Mouse (Mus musculus) inflammation-experienced regulatory T-cells, adult 6 months (primary cell): ENCODE measurements around the gene Tet2. TPM values are rescaled to one million over a fixed set of nuclear protein-coding genes. Genes with fewer than 3 reads are reported as not detected.
"Not testable (repeated sequence)": the region's sequence is repeated elsewhere in the genome, so short reads cannot be mapped to it uniquely, and the experiment has no call there.

Experiments used
- ATAC-seq: one replicate; pipeline ENCODE4 v1.8.0; 2017
- polyA plus RNA-seq, 3 experiments: library from polyadenylated mRNA; unstranded; fragments of 100-300 nt; shearing (Covaris generic); gene quantifications; one replicate each; pipeline ENCODE4 v1.2.1; 2017

The Tet2 gene
- polyA plus RNA-seq, 3 experiments from 2014 or later: 32.8 to 63.9 (median 50.7) TPM

GRCm38 (mm10) chr3:133548613-133549012 is 3.7 kb upstream of the Tet2 start:
- ATAC-seq: no peak

DNA sequence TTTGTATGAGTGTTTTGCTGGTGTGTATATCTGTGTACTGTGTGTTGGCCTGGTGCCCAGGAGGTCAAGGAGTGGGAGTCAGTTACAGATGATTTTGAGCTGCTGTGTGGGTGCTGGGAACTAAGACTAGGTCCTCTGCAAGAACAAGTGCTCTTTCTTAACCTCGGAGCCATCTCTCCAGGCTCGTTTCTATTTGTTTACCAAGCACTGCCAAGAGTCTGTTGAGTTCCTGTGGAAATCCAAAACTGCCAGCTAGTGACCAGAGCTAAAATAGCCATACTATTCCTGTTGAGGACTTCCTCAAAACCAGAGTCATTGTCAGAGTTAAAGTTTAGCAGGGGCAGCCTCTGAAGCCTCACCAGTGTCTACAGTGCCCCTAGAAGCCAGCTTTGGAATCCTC is 1.9 kb upstream of the Tet2 start:
- no peak for ATAC-seq

DNA sequence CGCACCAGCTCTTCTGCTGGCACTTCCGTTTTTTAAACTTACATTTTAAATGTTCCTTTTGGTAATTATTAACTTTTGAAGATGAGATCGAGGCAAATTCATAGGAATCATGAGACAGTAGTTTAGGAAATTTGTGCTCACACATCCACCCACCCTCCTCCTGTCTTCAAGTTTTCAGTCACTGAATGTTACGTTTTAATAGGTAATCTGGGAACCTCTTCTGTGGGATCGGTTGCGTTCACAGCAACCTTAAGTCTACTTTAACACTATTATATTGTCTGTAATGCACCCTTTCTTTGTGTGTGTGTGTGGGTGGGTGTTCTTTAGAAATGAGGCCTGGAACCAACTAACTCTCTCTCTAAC is 346 bp upstream of the Tet2 start:
- no peak for ATAC-seq

GRCm38 (mm10) chr3:133544131-133544550 is 798 bp downstream of the Tet2 start:
- ATAC-seq: peak; percentile 88

- peak; percentile 5 for ATAC-seq
Measured at GRCm38 (mm10) chr3:133543101-133544020, 1.6 kb downstream of the Tet2 start.

- ATAC-seq: no peak
Measured at GRCm38 (mm10) chr3:133542084-133542483, 2.9 kb downstream of the Tet2 start.

- ATAC-seq: no peak
Measured at GRCm38 (mm10) chr3:133541000-133541399, 3.9 kb downstream of the Tet2 start.

DNA sequence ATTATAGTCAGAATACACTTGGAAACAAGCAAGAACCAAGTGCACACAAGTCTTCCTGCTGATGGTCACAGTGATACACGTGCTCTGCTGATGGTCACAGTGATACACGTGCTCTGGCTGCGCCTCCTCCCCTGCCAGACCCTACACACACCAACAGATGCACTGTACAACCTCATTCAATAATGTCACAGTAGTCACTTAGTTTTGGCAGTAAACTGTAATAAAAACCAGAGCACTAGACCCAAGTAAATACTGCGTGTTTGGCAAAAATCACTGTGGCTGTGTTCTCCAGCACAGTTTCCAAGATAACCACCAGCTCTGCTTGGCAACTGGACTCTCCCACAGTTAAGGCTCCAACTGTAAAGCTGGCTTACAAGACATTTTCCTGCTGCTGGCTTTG is 4.9 kb downstream of the Tet2 start:
- no peak for ATAC-seq

DNA sequence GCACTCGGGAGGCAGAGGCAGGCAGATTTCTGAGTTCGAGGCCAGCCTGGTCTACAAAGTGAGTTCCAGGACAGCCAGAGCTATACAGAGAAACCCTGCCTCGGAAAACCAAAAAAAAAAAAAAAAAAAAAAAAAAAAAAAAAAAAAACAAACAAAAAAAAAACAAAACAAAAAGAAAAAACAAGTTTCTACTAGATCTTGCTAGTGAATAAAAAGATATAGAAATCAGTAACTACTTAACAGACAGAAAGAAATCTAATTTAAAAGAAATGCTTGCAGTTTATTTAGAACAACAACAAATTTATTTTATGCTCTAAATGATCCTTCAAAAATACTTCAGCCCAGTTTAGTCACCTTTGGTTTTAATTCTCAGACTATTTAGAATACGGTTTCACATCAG is 6.4 kb downstream of the Tet2 start:
- ATAC-seq: not testable (repeated sequence)

GRCm38 (mm10) chr3:133535644-133536043 is 9.3 kb downstream of the Tet2 start:
- no peak for ATAC-seq

- no peak for ATAC-seq
Measured at GRCm38 (mm10) chr3:133534066-133534465, 10.9 kb downstream of the Tet2 start.

GRCm38 (mm10) chr3:133533272-133533995 is 11.5 kb downstream of the Tet2 start:
- no peak for ATAC-seq

DNA sequence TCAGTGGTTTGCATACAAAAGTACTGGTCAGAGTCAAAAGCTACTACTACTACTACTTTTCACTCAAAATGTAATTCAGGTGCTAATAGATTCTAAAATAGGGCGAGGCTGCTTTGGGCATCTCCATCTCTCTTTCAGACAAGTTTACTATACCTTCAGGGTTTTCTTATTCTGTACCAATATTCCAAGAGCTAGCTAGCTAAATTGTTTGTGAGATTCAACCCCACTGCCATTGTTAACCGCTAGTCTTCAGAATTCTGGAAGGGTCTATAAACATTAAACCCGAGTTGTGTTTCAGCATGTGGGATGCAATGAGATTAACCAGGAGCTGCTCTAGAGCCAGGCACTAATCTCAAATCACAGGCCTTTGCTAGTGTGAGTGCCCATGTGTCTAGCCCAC is 12.1 kb downstream of the Tet2 start:
- no peak for ATAC-seq

GRCm38 (mm10) chr3:133532252-133532651 is 12.7 kb downstream of the Tet2 start:
- no peak for ATAC-seq

DNA sequence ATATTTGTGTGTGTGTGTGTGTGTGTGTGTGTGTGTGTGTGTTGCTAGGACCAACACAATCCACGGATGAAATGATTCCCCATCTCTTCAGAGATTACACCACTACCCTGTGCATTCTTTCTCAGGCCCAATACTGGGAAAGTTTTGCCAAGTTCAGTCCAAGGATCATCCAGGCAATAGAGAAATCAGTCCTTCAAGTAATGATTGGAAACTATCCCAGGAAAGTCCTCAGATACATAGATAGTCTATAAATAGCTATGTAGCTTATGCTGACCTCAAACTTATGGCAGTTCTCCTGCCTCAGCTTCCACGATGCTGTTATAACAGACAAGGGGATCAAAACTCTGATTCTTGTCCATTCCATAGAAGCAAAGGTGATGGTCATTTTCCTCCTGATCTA is 13.8 kb downstream of the Tet2 start:
- no peak for ATAC-seq

DNA sequence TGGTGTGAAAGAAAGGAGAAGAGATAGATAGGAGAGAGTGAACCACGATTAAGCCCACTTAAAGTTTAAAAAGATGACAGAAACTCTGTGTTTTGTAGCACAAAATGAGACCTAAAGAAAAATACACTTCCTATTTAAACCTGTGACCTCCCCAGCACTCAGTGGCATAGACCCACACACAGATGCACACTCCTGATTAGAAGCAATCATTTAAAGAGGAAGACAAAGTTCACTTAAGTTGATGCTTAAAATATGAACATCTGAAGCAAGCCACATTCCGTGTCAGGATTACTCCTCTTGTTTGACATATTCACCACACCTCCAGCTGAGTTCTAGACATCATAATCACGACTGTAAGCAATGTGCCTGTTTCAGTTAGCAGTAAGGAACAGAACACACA is 14.3 kb downstream of the Tet2 start:
- no peak for ATAC-seq

GRCm38 (mm10) chr3:133526119-133526723 is 18.7 kb downstream of the Tet2 start:
- ATAC-seq: peak; percentile 70

DNA sequence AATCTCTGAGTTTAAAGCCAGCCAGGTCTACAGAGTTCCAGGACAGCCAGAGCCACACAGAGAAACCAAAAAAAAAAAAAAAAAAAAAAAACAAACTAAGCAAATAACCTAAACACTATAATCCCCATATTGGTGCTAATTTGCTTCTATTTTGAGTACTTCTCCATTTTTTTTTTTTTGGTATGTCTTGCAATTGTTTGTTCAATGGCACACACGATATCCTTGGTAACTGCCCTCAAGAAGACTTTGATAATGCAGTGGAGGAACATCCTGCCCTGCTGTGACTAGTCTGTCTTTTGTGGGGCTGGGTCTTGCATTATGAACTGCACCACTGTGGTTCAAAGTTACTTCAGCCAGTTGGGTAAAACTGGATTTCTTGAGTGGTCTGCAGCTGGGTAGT is 19.4 kb downstream of the Tet2 start:
- no peak for ATAC-seq

GRCm38 (mm10) chr3:133524341-133525050 is 20.4 kb downstream of the Tet2 start:
- ATAC-seq: no peak

GRCm38 (mm10) chr3:133523191-133523590 is 21.7 kb downstream of the Tet2 start:
- ATAC-seq: no peak

DNA sequence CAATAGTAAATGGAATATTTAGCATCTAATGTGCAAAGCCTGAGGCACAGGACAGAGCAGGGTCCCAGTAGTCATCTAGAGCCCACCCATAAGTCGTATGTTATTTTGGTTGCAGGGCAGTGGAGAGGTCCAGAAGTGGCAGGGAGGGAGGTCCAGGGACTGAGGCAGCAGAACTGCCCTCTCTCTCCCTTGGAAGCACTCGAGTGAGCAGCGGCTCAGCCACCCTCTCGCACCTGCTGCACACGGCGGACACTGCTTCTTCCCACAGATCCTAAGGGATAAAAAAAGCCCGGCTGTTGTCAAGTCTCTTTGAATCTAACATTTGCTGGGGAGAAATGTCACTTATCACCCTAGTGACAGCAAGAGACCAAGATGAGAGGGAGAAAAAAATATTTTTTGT is 22.6 kb downstream of the Tet2 start:
- ATAC-seq: no peak

GRCm38 (mm10) chr3:133518801-133519200 is 26.1 kb downstream of the Tet2 start:
- peak; percentile 38 for ATAC-seq

DNA sequence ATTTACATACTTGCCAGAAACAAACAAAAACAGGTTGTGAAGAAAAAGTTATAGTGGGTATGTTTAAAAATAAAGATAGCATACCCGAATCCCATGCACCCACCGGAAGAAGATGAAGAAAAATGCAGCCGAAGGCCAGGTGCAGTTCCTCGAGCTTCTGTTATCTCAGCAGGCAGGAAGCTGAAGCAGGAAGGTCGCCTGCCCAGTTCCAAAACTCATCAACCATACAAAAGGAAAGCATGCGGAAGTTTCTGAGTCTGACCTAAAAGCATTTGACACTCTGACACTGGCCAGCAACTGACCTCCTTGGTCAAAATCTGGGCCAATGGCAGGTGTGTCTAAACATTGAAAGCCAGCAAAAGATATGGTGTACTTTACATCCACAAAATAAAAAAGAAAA is 26.8 kb downstream of the Tet2 start:
- no peak for ATAC-seq
